Mouse (Mus musculus) heart, postnatal 14 days (tissue): ENCODE results near the gene Slc3a2. TPM values are rescaled to one million over a fixed set of nuclear protein-coding genes. Genes with fewer than 3 reads are reported as not detected.

Experiments used
- DNase-seq, 2 experiments: peaks; one replicate each; pipeline ENCODE4 v3.0.0; 2021 to 2022
- intact Hi-C: fragments of 180-260 bp; cut with DNase I; formaldehyde crosslinking; loops from one replicate; pipeline ENCODE4 v1.15.1; 2025
- total RNA-seq, 2 experiments: library from RNA; stranded (reverse); gene quantifications; 2 replicates each; pipeline ENCODE4 v1.2.3; 2021

Gene Slc3a2
- total RNA-seq, 2 experiments from 2014 or later = 39.8 to 50.9 TPM

- DNase-seq = peak; percentile 94
- intact Hi-C loops = no loop called here
Observed at GRCm38 (mm10) chr19:8713306-8713996, 9.7 kb downstream of the Slc3a2 start.

- intact Hi-C loops = no loop called here
- peak; percentile 64 to 73 for DNase-seq
Observed at GRCm38 (mm10) chr19:8712870-8713305, 10.3 kb downstream of the Slc3a2 start.

GRCm38 (mm10) chr19:8711949-8712869 is 11.0 kb downstream of the Slc3a2 start:
- intact Hi-C loops = no loop called here
- DNase-seq = no peak

GRCm38 (mm10) chr19:8711506-8711905 is 11.7 kb downstream of the Slc3a2 start:
- DNase-seq = no peak
- intact Hi-C loops = no loop called here

GRCm38 (mm10) chr19:8710057-8710456 is 13.1 kb downstream of the Slc3a2 start:
- DNase-seq = peak in 1 of 2 experiments; percentile 25
- intact Hi-C loops = no loop called here

GRCm38 (mm10) chr19:8708954-8709353 is 14.2 kb downstream of the Slc3a2 start:
- DNase-seq = no peak
- intact Hi-C loops = no loop called here

- intact Hi-C loops = no loop called here
- DNase-seq = no peak
Observed at GRCm38 (mm10) chr19:8706930-8707329, 16.2 kb downstream of the Slc3a2 start.

GRCm38 (mm10) chr19:8706132-8706667 is 17.0 kb downstream of the Slc3a2 start:
- intact Hi-C loops = no loop called here
- DNase-seq = no peak

- no peak for DNase-seq
- intact Hi-C loops = no loop called here
Observed at GRCm38 (mm10) chr19:8705026-8705708, 18.0 kb downstream of the Slc3a2 start.

GRCm38 (mm10) chr19:8703571-8703970 is 19.6 kb downstream of the Slc3a2 start:
- intact Hi-C loops = no loop called here

GRCm38 (mm10) chr19:8702458-8702857 is 20.7 kb downstream of the Slc3a2 start:
- intact Hi-C loops = no loop called here
- peak; percentile 28 to 31 for DNase-seq

More at GRCm38 (mm10) chr19:8703571-8703970, 19.6 kb downstream of the Slc3a2 start:
- no peak for DNase-seq

- intact Hi-C loops = no loop called here
Observed at GRCm38 (mm10) chr19:8699652-8700051, 23.5 kb downstream of the Slc3a2 start.

GRCm38 (mm10) chr19:8695330-8695729 is 27.8 kb downstream of the Slc3a2 start:
- DNase-seq = peak; percentile 39 to 40
- intact Hi-C loops = no loop called here

More at GRCm38 (mm10) chr19:8699652-8700051, 23.5 kb downstream of the Slc3a2 start:
- DNase-seq = no peak

- intact Hi-C loops = no loop called here
- no peak for DNase-seq
Observed at GRCm38 (mm10) chr19:8692740-8693139, 30.4 kb downstream of the Slc3a2 start.

GRCm38 (mm10) chr19:8691871-8692539 is 31.2 kb downstream of the Slc3a2 start:
- intact Hi-C loops = no loop called here
- DNase-seq = no peak

GRCm38 (mm10) chr19:8683627-8684026 is 39.5 kb downstream of the Slc3a2 start:
- intact Hi-C loops = loop anchor here (5.0 kb wide), 1 partner anchor 486 kb away; no protein-coding TSS in a partner anchor
- no peak for DNase-seq

GRCm38 (mm10) chr19:8682996-8683395 is 40.2 kb downstream of the Slc3a2 start:
- intact Hi-C loops = loop anchor here (1.0 to 5.0 kb wide), 2 partner anchors 103 to 486 kb away; no protein-coding TSS in a partner anchor
- DNase-seq = peak; percentile 78 to 85

- DNase-seq = no peak
- intact Hi-C loops = loop anchor here (1.0 to 5.0 kb wide), 2 partner anchors 101 to 484 kb away; no protein-coding TSS in a partner anchor
Observed at GRCm38 (mm10) chr19:8681633-8682362, 41.4 kb downstream of the Slc3a2 start.
